Mouse (Mus musculus): ENCODE data around the gene Mmgt2.

Mmgt2 gene

DNA sequence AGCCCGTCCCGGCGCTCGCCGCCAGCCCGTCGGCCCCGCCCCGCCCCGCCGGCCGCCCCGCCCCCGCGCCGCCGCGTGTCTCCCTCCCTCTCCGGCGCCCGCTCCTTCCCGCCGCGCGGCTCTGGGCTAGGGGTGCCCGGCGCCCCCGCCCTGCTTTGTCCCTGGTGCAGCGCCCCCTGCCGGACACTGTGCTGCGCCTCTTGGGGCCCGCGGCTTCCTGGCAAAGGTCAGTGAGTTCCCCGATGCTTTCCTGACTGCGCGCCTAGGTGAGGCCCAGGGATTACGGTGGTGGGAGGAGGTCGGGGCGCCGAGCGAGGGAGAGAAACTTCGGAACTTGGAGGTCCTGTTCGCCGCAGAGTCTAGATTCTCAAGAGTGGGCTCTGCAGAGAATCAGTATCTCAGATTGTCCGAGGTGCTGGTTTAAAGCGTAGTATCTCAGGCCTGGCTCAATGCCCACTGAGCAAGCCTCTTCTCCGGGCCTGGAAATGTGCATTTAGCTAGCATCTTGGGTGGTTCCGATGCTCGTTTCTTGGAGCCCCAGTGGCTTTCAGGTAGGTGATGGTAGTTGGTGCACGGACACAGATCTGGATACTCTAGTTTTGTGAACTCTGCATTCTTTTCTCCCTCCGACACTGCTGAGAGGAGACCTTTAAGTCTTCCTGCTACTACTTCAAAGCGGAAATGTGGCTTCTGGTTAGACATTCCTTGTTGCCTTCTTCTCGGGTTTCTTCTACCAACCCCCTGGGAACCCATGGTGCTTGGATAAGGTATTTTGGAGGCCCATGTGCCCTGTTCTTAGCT, at the start of gene Mmgt2:
Mmgt2 (plus strand) TSS at position 74 of the 801 bp plus-strand sequence.
- DNase-seq = peak; percentile 92

DNA sequence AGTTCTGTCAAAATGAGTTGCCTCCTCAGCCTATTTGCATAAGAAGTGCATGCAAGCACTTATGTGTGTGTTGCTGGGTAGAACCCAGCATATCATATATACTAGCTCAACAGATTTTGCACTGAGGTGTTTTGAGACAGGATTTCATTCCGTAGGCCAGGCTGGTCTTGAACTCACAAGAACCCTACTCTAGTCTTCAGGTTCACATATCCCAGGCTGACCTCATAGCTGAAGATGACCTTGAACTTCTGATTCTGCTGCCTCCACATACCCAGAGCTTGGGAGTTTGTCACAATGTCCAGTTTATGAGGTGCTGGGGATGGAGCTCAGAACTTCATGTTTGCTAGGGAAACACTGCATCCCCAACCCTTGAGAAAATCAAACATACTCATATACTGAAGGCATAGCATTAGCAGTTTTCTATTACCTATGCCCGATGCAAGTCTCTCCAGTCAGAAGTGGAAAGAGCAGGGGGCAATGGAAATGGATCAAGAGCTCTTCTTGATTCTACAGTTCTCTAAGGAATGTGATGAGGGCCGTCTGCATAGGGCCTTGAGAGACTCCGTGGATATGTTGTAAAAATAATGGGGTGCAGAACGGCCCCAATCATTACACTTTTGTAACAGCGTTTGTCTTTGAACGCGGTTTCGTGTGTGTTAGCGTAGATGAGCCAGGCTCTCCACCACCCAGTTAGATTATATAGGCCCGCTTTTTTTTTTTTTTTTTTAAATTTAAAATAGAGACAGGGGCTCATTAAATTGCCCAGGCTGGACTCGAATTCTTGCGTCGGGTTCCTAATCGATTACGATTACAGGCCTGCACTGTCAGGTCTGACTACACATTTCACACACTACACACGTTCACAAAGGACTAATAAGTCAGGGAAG, 46.5 kb upstream of the Mmgt2 start:
- DNase-seq = no peak

DNA sequence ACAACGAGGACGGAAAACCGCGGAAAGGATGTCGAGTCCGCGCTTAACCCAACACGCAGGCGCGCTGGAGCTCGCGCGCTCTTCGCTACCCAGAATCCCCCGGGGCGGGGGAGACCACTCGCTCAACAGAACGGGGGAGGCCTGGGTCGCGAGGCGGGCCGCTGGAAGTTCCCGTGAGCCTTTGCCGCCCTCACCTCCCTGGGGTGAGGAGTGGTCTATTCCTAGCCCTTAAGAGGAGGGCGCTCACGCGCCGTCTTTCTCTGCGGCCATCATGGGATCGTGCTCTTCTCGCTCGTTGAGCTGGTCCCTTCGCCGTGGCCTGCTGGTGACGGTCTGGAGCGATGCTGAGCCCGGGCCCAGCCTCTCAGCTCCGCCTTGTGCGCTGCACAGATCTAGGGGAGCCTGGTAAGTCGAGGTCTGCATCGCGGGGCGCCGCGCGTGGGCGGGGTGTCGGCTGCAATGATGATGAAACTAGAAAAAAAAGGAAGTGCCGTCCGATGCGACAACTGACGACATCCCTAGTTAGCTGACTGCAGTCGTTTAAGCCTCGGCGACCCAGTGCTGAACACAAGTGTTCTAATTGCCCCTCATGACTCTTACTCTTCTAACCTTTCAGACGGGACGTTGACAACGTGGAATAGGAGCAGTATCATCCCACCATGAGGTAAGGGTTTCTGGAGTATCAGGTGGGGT, 45.7 kb upstream of the Mmgt2 start:
- DNase-seq = peak; percentile 97

DNA sequence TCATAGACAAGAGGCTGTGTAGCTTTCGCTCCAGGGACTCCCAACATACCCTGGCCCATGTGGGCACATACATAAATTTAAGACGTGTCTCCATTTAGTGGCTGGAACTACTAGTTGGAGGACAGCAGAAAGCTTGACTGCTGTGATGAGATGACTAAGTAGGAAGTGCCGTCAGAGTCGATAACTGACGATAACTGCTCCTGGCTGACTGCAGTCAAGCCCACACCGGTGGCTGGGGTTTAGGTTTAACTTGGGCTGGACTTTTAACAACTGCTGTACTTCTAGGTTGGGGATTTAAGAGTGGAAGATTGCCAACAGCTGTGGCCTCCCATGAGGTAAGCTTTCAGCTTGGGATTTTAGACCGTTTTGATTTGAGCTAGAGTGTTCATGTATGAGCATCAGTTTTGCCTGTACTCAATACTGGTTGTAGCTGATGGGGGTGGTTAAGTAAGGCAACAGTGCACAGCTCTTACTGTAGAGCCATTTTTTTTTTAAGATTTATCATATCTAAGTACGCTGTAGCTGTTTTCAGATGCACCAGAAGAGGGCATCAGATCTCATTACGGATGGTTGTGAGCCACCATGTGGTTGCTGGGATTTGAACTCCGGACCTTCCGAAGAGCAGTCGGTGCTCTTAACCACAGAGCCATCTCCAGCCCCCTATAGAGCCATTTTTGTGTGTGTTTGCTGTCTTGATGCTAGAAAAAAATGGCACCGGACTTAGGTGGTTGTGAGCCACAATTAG, 45.0 kb upstream of the Mmgt2 start:
- no peak for DNase-seq

DNA sequence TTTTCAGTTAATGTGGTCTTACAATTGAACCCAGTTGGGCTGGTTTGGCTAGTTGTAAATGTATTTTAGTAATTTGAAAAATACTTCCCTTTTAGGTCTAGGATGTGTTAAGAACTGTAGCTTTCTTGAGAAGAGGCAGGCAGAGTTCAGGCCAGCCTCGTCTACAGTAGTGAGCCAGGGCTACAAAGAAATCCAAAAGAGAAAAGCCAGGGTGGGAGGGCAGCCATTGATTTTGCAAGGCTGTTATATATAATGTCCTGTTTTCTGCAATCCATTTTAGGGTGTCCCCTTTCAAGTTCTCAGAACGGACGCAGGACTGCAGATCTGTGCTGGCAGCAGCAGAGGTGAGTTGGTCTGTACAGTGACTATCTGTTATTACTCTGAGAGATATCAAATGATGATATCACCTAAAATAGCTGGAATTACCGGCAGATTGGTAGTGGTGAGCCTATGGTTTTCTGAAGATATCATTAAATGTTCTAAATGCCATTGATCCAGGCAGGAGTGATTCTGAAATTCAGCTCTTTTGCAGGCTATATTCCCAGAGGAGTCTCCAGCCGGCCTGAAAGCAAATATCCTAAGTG, 44.2 kb upstream of the Mmgt2 start:
- DNase-seq = no peak

DNA sequence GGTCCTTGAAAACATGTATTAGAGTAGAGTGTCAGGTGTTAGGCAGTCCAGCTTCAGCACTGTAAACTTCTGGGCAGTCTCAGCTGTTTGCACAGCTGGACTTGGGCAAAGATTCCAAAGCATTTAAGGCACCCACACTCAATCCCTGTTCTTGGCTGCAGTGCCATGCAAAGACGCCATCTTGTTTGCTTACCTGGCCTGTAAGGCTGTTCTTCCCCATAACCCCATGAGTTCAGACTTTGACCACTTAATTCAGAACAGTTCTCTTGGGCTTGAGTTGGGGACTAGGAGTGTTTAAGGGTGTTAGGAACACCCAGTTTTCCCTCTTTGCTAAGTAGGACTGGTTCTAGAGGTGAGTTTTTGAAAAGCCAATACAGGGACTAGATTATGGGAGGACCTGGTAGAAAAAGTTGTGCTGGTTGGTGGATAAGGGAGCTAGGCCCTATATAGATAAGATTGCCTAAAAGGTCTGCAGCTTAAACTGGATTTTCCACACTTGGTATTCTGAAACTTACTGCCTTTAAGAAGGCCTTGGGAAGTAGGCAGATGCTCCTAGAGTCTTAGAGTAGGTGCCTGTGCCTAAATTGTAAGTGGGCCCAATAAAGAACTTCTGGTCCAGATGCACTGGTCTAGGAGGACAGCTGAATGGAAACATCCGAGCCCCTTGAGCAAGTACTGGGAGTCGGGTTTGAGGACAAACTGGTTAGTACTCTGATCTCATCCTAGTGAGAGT, 43.4 kb upstream of the Mmgt2 start:
- DNase-seq = no peak

DNA sequence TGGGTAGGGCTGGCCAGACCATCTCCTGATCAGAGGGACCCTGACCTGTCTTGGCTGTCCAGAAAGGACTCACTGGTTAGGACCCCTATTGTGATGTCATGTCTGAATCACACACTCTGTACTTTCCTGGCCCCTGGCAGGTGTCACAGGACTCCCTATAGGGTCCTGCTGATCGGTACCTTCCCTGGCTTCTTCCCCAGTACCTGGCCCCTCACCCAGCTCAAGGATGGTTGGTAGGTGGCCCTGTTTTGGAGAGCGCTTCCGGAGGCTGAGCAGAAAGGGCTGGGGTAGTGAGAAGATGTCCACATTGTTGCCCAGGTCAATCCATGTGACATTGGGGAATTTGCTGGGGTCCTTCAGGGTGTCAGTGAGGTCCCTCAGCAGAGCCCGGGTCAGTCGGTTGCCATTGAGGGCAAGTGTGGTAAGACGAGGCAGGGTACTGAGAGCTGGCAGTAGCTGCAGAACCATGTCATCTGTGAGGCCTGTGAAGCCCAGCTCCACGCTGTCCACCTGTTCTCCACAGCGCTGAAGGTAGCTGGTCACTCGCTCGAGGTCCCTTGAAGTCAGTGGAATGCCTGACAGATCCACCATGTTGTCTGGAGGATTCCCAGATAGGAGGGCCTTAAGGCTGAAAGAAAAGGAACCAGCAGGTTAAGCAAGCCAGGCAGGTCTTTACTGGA, 42.7 kb upstream of the Mmgt2 start:
- no peak for DNase-seq

DNA sequence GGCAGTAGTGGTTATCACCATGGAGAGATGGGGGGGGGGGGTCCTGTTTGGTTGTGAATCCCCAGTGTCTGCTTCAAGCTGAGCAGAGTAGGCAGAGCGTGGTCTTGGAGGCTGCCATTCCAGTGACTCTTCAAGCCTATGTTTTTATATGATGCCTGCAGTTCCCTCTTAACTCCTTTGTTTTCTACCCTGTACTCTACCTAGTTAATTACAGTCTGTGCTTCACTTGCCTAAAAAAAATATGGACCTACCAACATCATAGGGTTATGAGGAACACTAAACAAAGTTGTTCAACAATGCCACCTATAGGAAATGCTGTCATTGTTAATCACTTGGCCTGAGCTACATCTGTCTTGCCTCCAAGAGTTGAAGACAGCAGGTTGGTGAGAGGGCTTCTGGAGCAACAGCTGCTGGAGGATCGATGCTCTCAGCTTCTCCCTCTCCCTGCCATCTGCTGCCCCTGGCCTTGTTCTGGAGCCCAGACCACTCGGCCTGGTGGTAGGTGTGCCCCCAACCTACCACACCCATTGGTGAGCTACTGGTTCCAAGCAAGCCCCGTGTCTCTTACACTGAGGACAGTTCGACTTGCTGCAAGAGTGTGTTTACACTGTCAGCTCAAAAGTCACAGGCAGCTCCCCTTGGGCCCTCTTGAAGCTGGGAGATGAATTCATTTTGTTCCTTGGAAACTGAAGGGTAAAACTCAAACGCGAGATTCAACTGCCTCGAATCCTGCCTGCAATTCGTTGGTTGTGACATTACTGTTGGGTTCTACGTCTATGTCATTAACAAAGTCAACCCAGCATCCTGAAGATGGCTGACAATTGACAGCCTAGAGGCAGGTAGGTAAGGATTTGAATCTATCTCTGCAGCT, 41.9 kb upstream of the Mmgt2 start:
- no peak for DNase-seq

DNA sequence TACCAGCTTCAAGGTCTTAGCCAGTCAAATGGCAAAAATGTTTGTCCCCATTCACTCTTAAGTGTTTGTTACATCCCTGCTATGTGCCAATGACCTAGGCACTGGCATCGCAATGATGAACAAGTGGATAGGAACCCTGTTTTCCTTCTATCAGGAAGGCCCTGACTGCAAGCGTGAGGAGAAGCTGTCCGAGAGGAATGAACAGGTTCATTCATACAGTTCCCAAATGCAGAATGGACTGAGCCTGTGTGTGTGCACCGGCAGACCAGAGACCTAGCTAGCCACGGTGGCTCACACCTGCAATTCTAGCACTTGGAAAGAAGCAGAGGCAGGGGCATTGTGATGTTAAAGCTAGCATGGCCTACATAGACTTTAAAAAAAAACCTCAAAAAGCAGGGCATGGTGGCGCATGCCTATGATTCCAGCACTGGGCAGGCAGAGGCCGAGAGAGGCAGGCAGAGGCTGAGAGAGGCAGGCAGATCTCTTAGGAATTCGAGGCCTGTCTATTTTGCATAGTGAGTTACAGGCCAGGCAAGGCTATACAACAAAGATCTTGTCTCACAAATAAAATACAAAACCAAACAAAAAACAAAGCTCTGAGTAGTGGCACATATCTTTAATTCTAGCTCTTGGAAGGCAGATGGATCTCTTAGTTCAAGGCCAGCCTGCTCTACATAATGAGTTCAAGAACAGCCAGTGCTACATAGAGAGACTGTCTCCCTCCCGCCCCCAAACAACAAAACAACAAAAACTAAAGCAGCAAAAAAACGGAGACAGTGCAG, 41.1 kb upstream of the Mmgt2 start:
- DNase-seq = no peak

DNA sequence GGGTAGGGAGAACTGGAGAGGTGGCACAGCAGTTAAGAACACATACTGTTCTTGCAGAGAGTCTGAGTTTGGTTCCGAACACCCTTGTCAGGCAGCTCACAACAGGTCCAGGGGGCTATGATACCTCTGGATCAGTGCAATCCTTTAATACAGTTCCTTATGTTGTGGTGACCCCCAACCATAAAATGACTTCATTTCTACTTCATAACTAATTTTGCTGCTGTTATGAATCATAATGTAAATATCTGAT, 40.6 kb upstream of the Mmgt2 start:
- DNase-seq = no peak

DNA sequence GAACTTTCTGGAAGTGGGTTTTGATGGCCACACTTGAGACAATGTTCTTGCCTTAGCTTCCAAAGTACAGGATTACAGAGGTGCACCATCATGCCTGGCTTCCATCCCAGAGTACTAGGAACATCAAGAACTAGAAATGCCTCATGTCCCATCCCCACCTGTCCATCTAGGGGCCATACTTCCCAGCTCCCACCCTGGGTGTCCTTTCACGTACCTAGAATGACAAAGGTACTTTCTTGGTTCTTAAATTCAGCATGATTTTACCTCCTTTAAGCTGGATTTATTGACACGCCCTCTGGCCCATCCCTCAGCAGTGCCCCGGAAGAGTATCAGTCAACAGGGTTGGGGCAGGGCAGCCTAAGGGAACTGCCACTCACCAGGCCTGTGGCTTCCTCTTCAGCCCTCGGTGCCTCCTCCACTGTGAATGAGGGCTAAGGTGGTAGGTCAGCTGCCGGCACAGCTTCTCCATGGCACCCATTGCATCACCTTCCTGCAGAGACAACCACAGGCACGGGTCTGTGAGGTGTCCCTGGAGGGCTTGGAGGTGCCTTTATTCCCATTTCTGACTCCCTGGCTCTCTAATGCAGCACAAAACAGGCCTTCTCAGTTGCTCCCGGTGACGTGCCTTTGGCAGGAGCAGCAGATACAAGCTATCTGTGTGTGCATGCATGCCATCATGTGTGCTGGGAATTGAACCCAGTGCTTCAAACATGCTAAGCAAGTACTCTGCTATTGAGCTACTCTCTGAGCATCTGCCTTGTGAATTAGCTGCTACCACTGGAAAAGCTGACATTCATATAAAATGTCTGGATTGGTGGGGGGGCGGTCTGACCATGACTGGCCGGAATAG, 39.4 kb upstream of the Mmgt2 start:
- DNase-seq = no peak

DNA sequence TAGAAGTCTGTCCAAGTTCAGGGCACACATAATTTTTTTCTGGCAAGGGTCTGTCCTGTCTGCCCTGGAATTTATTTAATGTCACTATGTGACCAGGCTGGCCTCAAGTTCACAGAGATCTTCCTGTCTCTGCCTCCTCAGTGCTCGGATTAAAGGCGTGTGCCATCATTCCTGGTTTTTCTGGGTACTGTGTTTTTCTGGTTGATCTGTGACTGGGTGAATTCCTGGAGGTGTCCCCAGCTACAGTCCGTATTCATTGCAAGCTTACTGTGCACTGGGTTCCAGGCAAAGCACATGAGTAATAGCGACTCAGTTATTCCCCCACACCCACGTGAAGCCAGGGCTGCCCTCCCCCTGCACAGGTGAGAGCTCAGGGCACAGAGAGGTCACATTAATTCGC, 38.2 kb upstream of the Mmgt2 start:
- no peak for DNase-seq

DNA sequence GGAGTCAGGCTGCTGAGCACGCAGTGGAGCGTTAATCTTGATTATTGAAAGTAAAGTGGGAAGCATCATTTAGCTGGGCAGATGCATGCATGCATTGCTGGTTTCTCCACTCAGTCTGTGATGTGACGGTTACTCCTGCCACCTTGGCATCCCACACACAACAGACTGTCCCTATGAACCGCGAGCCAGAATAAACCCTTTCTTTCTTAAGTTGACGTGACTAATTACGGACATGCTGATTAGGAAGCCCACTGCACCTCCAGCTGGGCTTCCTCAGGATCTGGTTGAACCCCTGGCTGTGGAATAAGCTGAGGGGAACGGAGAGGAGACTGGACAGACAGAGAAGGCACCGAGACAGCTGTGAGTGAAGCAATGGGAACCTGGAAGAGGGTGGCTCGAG, 35.9 kb upstream of the Mmgt2 start:
- DNase-seq = no peak

DNA sequence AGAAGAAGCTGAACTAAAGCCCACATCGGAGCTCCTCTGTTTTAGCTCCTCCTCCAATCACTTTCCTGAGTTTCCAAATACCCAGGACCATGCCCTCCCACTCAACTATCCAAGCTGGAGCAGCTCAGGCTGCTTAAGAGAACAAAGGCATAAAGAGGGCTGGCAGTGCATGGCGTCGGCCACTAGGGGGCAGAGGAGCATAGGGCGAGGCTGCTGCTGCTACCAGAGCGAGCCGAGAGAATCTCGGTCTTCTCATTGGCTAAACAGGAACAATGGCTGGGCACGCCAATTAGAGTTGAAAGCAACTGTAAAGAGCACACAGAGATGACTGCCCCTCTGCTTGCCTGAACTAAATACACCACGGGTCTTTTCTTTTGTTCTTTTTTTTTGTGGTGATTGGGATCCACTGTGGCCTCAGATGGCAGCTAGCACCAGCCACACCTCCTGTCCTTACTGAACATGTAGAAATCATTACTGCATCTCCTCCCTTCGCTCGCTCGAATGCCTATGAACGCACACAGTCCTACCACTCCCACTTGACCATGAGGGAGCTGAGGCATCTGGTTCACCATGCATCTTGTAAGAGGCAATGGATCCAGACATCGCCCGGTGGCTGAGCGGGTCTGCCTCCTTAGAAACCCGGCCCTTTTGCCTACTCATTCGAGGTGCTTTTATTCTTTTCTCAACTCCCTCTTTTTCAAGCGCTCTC, 34.7 kb upstream of the Mmgt2 start:
- peak; percentile 93 for DNase-seq

DNA sequence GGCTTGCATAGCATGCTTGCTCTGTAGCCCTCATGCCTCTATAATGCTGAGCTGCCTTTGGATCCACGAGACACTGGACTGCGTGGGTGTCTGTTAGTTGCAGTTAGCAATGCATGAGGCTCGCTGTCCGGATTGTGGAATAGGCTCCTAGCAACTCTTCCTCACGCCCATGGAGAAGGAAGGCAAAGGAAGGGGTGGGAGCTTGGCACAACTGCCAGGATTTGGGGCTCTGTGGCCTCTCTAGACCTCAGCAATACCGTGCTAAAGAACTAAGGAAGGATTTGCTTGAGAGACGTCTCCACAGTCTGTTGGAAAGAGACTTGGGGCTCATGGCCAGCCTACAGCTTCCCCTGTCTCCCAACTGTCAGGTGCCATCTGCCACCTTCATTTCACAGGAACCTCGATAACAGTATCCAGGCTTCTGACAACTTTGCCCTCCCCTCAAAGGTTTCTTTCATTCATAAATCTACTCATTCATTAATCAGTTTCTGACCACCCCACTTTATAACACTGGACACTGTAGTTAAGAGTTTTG, 33.5 kb upstream of the Mmgt2 start:
- DNase-seq = no peak

DNA sequence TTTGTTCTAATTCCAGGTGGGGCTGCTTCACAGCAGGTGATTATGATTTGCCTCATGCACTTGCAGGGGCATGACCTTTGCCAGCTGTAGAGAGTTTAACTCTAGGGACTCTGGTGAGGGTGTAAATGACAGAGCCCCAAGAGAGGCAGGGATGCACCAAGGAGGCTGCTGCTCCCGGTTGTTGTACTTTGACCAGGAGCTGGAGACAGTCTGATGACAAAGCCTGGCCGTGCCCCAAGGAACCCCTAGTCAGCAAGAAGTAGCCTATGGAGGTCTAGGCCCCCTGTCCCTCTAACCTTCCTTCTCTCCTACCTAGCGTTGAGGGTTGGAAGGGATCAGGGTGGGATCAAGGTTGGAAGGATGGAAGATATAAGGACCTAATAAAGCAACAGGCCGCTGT, 33.0 kb upstream of the Mmgt2 start:
- no peak for DNase-seq

DNA sequence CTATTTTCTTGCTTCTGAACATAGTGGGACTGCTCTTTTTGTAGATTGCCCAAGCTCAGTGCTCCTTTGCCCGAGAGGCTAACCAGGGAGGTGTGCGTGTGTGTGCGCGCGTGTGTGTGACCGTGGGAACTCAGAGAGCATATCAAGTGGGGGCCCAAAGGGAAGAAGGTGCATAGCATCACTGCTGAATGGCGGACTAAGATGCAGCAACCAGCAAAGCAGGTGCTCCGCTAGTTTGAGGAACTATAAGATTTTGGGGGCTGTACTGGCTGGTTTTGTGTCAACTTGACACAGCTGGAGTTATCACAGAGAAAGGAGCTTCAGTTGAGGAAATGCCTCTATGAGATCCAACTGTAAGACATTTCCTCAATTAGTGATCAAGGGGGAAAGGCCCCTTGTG, 27.4 kb upstream of the Mmgt2 start:
- DNase-seq = no peak
